Mouse (Mus musculus): ENCODE measurements around the gene Clec9a. TPM values are rescaled to one million over a fixed set of nuclear protein-coding genes. Genes with fewer than 3 reads are reported as not detected.

Gene Clec9a
- not detected for total RNA-seq (2021)

DNA sequence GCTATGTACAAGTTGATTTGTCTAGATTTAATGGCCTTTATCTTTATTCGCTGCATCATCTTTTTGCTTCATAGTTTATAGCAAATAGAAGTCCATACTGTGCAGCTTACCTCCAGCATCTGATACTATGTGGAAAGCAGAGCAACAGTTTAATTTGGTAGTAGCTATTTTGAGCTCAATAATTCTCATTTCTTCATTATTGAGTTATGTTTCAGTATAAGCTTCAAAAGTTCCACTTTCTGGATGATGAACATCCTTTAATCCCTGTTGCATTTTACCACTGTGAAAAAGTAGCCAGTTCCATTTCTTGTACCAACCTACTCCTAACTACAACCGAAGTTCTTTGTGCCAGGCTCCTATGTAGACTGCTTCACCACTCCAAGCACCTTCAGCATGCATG is at the start of gene Clec9a:
Gene Clec9a, plus strand, starts transcription at position 301 of the 400 bp plus-strand sequence.
- DNase-seq: no peak

DNA sequence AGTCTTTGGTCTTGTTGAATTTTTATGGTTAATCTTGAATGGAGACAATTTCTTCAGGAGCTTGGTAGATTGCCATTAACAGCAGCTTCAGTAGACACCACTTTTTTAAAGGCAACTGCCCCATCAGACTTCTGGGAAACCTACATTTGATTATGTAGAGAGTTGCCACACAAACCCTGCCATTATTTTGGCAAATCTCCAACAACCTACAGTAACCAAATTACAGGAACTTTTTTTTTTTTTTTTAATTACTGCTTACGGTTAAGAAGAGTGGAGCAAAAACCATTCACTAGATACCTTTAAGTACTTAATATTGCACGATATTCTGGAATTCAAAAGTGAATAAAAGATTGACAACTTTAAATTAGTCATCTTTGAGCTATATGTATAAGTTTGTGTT is 49.1 kb upstream of the Clec9a start:
- no peak for DNase-seq

DNA sequence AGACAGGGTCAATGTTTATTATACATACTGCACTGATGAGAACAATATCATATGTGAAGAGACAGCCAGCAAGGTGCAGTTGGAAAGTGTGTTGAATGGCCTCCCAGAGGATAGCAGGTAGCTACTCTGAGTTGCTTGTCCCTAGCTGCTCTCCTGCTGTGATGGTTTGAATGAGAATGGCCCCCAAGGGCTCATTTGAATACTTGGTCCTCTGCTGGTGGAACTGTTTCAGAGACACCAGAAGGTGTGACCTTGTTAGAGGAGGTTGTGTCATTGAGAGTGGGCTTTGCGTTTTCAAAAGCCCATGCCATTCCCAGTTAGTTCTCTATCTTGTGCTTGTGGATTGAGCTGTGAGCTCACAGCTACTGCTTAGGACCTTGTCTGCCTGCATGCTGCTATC is 44.7 kb upstream of the Clec9a start:
- no peak for DNase-seq

DNA sequence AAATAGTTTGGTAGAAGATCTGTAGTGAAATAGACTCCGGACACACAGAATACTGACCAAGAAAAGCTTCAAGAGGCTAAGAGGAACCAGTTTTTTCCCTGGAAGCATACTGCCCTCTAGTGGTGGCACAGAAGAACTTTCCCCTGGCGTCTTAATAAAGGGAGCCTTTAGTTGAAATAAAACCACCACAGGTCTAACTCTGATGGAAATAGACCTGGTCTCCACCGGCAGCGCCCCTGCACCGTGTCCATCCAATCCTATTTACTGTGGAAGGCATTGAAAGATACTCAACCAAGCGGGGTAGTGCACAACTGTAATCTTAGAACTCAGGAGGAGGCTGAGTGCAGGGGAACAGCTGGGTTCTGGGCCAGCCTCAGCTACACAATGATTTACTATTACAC is 42.7 kb upstream of the Clec9a start:
- DNase-seq: peak in 1 of 2 experiments; percentile 18

DNA sequence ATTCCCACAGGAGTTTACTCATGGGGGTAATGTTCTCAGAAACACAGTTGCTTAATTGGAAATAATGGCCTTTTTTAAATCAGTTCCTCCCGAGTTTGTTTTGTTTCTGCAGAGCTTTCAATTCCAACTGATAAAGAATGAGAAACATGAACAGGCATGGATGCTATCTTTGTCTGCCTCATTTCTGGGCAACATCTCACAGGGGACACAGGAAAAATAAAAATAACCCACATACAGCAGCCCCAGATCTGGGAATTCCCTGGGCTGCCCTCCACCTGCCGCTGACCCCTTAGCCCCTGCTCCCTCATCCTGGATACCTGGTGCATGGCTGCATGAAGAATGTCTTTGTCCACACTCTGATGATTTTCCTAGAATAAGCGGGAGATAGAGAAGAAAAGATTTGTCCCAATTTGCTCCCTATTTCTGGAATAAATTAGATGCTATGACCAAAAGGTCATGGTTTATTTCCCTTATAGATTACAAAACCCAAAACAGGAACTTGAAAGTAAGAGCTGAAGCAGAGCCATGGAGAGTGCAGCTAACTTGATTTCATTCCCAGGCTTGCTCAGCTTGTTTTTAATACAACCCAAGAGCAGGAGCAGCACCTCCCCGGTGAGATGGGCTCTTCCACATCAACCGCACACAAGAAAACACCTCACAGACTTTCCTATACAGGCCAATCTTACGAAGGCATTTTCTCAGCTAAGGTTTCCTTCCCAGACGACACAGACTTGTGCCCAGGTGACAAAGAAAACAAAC is 39.1 kb upstream of the Clec9a start:
- DNase-seq: no peak

DNA sequence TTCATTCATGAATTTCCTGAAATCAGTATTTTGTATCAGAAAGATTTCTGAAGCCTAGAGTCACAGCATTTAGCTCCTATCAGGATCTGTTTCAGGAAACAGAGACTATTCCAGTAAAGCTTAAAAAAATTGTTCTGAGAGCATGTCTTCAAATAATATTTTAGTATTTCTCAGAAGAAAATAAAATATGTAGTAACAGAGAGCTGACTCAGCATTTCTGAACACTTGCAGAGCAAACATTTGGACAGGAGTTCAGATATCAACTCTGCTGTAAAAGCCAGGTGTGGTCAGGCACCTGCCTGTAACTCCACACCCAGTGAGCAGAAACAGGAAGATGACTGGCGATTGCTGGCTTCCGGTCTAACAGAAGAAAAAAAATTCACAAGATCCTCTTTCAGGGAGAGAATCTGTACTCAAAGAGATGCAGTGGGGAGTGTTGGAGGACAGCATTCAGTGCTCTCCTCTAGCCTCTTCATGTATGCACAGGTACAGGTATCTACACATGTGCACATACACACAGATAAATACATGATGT is 33.7 kb upstream of the Clec9a start:
- no peak for DNase-seq

DNA sequence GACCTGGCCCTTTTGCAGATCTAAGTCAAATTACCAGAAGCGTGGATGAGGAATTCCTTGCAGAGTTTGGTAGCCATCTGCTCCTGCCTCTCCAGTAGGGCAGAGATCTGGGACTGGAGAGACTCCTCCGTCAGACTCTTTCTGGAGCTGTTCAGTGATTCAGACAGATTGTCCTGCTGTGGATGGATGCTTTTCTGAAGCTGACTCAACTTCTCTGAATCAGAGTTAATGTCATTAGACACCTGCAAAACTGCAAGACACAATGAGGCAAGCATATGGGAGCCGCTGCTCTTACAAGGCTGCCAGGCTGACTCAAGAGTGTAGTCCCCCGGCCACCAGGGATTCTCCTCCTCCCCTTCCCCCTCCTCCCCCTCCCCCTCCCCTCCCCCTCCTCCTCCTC is 28.2 kb upstream of the Clec9a start:
- DNase-seq: peak in 1 of 2 experiments; percentile 3

DNA sequence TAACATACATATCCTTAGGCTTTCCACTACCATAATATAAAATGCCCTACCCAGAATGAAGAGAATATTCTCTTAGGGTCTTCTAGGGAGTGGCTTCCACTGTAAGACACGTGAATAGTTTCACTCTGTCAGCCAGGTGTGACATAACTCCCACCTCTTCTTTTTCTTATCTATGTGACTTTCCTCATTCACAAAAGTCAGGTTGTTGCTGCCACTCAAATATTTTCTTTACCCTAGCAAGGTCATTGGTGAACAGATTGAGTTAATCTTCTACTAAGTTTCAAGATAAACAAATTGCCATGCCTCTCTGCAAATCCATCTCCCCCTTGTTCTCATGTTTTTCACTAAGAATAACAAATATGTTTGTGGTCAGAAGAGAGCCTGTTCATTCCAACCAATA is 26.9 kb upstream of the Clec9a start:
- DNase-seq: no peak

DNA sequence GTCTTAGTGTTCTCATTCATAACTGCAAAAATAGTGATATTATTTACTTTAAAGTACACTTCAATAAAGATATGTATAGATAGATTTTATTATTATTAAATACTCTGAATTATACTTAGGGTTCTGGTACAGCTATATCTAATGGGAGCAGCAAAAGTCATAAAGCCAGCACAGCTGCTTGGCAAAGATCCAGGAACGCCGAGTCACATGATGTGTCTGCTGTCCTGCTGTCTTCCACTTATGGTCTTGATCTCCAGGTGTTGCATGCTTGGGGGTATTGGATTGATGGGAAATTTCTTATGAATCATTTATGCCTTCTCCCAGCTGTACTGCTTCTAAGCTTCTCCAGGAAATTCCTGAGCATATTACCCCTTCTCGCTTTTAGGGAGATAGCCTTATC is 25.2 kb upstream of the Clec9a start:
- DNase-seq: no peak

DNA sequence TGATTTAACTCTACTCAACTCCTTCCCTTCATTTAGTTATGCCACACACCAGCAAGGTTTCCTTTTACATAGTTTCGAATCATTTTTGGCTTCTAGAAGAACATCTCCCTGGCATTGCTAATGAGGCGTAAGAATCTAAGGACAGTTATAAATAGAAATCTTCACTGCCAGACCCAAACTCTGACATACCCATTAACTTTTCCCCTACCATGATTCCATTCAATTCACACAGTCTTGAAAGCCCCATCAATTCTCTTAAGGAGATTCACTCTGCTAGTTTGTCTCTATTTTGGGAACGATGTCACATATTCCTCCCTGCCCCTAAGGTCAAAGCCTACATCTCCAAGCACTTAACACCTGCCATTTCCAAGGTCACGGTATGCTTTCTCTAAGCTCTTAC is 23.7 kb upstream of the Clec9a start:
- no peak for DNase-seq

DNA sequence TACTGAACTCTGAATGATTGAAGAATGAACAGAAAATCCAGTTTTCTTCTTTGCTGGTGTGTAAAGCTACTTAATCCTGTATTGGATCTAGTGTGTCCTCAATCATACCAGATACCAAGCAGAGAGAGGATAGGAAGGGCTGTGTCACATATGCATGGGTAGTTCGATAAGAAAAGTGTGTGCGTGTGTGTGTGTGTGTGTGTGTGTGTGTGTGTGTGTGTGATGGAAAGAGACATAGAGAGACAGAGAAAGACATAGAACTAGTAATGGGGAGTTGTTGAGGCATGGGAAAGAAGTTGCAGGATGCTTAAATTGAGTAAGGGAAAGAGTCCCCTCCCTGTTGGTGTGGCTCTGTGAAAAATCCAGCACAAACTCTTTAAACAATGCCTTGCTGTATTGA is 22.9 kb upstream of the Clec9a start, which contains the start of gene Clec12b:
Gene Clec12b, minus strand, starts transcription at position 101 of the 400 bp plus-strand sequence.
- no peak for DNase-seq

DNA sequence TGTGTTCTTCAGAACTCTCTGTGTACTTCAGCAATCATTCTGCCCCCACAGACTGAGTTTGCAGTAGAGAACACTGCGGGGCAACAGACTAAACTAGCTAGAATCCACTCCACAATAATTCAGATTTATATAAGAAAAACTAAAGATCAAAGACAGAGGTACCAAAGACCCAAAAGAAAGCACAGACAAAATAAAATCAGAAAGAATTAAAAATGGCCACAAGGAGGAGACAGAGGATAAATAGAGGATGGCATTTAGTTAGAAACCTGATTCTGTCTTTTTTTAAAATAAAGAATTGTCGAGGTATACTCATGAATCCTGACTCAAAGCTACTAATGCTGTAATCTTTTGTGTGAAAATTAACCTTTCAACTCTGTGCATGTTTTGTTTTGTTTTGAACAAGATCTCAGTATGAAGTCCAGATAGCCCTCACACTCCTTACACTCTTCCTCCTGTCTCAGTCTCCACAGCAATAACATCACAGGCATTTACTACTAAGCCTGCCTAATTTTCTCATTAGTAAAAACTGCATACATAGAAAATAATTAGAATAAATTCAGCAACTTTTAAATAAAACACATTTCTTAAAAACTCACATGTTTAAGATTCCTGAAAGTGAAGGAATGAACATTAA is 15.5 kb upstream of the Clec9a start:
- DNase-seq: no peak

DNA sequence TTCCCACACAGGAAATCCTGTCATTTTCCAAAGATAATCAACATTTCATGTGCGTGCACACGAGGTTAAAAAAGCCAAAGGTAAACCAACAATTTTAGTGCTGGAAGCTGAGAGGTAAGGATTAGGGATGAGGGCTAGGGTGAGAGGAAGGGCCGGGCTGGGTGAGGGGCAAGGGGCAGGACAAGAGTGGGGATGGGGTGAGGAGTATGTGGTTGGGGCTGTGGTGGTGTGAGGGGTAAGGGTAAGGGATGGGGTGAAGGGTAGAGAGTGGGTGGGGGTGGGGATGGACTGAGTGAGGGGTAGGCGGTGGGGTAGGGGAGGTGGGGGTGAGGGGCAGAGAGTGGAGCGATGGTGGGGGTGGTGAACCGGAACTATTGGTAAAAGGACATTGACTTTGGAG is 14.9 kb upstream of the Clec9a start:
- no peak for DNase-seq

DNA sequence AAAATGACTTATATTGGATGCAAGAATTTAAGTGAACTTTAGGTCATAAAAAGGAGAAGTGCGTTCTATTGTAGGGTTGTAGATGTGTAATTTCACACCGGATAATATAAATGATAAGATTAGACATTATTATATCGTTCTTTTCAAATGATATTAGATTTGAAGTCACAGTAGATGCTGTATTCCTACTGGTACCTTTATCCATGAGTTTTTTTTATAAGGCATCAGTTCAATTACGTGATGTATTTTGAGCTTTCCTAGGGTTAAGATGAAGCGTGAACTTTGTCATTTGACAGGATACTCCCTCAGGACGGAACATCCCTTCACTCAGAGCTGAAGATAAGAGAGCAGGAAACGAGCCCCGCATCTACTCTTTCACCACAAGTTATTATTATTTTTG is 11.7 kb upstream of the Clec9a start, which contains the start of gene Clec1b:
Gene Clec1b, plus strand, starts transcription at position 301 of the 400 bp plus-strand sequence.
- DNase-seq: no peak

DNA sequence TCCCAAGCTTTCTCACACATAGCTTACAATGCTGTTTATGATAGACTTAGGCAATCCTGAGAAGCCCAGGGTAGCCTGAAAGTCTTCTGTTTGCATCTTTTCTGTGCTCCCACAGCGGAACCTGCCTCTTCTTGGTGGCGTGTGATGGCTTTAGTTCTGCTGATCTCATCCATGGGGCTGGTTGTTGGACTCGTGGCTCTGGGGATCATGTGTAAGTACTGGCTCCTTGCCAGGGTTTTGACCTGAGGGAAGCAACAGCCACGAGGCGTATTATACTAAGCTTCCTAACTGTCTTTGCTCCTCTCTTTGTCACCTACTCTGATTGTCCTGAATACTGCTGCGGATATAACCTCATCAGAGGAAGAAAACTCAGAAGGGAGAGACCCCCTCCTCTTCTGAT is 8.7 kb upstream of the Clec9a start:
- no peak for DNase-seq

DNA sequence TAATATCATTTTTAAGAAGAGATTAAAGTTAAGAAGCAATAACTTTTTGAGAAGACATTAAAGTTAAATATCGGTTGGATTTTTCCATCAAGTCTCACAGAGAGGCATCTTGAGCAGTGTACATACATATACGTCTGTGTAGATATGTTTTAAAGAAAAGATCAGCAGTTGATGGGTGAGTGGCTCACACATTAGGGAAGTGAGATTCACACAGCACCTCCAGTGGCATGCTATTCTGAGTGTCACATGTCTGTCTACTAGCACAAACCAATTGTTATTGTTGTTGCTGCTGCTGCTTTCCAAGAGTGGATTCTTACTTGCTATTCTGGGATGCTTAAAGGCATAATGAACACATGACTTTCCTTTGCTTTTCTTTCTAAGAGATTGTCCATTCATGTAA is 6.3 kb upstream of the Clec9a start:
- DNase-seq: no peak

DNA sequence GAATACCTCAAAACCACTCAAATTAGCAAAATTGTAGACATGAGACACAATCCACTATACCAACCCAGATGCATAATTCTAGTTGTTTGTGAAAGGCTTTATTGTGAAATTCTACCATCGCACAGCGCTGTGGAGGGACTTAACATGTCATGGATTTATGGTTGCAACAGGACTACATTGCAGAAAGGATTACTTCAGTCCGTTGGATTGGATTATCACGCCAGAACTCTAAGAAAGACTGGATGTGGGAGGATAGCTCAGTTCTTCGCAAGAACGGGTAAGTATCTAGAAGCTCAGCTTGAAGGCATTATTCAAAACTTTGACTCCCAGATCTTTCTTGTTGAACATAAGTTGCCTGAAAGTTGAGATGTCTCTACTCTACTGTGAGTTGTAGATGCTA is 5.3 kb upstream of the Clec9a start:
- DNase-seq: no peak

DNA sequence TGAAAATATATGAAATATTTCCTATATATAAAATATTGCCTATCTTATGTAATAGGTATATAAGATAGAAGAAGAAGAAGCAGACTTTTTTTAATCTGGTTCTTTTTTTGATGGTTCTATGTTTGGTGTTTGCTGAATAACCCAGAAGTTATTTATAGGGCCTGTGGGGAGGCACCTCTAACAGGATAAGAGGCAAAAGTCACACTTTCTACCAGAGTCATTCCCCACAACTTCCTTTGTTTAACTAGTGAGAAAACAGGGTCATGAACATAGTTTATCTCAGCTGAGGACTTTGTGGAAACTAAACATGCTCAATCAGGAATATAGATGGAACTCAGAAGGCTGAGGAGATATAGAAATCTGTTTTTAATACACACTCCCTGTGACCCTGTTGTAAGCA is 2.7 kb upstream of the Clec9a start:
- no peak for DNase-seq

DNA sequence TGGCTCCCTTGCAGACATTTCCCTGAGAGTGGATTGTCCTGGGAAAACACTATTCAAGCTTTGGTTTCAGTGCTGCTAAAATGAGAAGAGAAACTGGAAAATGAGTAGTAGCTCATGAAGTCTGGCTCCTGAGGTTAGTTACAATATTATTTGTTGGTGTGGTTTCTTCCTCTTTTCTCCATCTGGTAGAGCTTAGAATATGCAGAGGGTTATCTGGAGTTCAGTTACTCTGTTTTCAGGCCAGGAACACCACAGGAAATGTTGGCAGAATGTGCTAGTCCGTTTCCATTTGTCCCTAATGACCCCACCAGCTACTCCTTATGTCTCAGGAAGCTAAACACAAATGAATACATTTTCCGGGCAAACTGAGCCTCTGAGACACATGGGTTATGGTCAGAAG is 1.3 kb upstream of the Clec9a start:
- no peak for DNase-seq

DNA sequence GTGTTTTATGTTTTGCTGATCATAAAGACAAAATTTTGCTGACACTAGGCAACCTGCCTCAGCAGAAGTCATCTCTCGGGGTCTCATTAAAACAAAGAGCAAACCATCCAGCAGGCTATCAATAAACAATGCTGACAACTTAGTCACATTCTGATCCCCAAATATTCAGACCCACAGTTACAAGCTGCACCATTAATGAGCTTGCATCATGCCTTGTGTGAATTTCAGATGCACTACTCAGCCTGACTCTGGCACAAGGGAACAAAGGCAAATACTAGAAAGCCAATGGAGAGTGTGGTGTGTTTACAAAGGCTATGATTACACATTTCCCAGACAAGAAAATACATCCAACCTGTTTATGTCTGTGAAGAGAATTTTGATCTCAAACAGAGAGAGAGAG is 5.5 kb downstream of the Clec9a start:
- no peak for DNase-seq

DNA sequence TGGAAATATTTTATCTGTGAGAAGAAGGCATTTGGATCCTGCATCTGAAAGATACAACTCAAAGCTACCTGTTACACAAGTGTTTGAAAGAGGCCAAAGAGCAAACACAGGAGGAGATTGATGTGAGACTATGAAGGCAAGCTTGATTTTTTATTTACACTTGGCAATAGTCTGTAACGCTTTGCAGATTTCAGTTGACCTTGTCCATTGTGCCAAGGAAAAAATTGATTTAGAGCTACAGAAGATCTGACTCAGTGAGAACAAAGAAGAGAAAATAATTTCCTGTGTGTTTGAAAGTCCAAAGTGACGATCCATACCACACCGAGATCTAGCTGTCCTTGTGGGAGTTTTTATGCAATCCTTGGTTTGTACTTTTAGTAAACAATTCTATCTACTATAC is 13.6 kb downstream of the Clec9a start:
- DNase-seq: no peak

DNA sequence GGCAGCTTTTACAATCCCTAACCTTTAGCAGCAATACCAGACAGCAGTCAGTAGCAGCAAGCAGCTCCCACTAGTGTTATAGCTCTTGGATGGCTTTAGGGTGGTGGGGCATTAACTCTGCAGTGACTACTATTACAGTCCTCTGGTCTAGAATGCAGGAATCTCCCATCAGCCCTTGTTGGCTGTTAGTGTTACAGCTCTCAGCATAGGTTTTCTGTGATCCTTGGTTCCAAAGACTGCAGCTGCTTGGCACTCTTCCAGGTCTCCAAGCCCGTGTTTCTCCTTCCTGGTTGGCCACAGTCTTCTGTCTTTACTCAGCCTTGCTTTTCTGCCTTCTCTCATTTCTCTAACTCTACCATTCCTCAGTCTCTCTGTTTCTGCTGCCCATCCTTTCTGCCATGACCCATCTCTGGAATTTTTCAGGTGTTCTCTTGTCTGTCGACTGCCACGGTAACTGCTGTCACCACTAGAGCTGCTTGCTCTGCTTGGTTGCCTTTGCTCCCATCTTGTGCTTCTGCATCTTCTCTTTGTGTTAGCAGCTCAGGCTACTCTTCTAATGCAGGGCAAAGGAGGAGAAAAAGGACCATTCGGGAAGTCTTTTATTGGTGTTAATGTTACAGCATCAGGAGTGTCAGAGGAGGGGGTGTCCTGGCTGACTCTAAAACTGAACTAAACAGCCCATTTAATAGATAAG is 14.5 kb downstream of the Clec9a start:
- no peak for DNase-seq

DNA sequence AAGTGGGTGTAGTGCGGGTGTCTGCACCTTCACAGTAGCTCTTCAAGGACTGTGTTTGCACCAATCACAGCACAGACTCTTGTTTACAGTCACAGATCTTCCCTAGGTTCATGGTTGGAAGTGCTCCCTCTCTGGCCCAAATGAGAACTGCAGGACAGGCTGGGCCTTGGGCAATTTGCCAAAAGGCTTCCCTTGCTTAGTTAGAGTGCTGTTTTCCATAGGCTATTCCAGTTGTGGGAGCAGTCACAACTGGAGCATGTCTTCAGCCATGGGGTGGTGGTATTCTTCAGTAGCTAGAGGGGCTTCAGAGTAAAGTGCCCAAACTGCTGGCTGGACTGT is 15.0 kb downstream of the Clec9a start:
- peak; percentile 61 for DNase-seq

DNA sequence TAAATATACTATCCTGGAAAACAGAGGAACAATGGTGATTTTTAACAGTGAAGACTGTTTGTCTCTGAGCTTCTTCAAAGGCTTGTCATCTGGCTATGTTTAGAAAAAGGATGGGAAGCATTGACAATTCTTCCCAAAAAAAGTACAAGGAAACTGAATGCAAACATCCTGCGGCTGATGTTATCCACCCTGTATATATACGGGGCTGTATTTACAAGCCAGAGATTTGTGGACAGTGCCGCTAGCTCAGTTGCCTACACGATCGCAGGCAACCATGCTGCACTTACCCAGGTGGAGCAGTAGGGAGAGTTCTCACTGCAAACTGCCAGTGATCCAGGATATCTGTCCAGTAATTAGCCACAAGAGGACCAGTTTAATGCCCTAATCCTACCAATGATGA is 16.6 kb downstream of the Clec9a start:
- DNase-seq: no peak
